Mouse (Mus musculus) MEL (cell line): ENCODE data around the gene Tnfrsf11a.

Experiments used
- BHLHE40 ChIP-seq: IDR thresholded peaks from 2 replicates; pipeline ENCODE4 v1.6.1; 2012; ENCODE audit warnings: low read depth, mild to moderate bottlenecking, inconsistent platforms, low read length, improper control_type of control experiment, borderline replicate concordance
- CHD2 ChIP-seq: IDR thresholded peaks from 2 replicates; pipeline ENCODE4 v1.6.1; 2011; ENCODE audit warnings: low read length, improper control_type of control experiment
- CTCF ChIP-seq, 3 experiments: IDR thresholded peaks in 2 of 3; conservative IDR thresholded peaks in 1 of 3; 2 replicates each; pipeline ENCODE4 v1.5.1; 2011 to 2012; ENCODE audit warnings: low read length in 3 of 3, low read depth in 2 of 3, mild to moderate bottlenecking in 2 of 3, improper control_type of control experiment in 1 of 3, inconsistent platforms in 1 of 3, mixed read lengths in 1 of 3, moderate library complexity in 1 of 3; ENCODE audit not compliant: control insufficient read depth in 1 of 3, insufficient read depth in 1 of 3, poor library complexity in 1 of 3, severe bottlenecking in 1 of 3
- E2F4 ChIP-seq: IDR thresholded peaks from 2 replicates; pipeline ENCODE4 v1.6.1; 2011; ENCODE audit warnings: low read depth, low read length, improper control_type of control experiment, borderline replicate concordance
- HCFC1 ChIP-seq: IDR thresholded peaks from 2 replicates; pipeline ENCODE4 v1.6.1; 2012; ENCODE audit warnings: low read depth, mild to moderate bottlenecking, inconsistent platforms, low read length, improper control_type of control experiment, moderate library complexity
- KAT2A ChIP-seq: conservative IDR thresholded peaks from 2 replicates; pipeline ENCODE4 v1.6.1; 2012; ENCODE audit warnings: low read depth, low read length, improper control_type of control experiment, inconsistent platforms
- MAX ChIP-seq: IDR thresholded peaks from 2 replicates; pipeline ENCODE4 v1.6.1; 2011; ENCODE audit warnings: low read length, improper control_type of control experiment
- MAZ ChIP-seq: IDR thresholded peaks from 2 replicates; pipeline ENCODE4 v1.6.1; 2012; ENCODE audit warnings: low read depth, mild to moderate bottlenecking, inconsistent platforms, low read length, improper control_type of control experiment
- POLR2A ChIP-seq, 2 experiments: IDR thresholded peaks; 2 replicates each; pipeline ENCODE4 v1.6.1; 2011 to 2012; ENCODE audit warnings: low read length in 2 of 2, mild to moderate bottlenecking in 2 of 2, control low read depth in 1 of 2, improper control_type of control experiment in 1 of 2, low read depth in 1 of 2, moderate library complexity in 1 of 2; ENCODE audit not compliant: control insufficient read depth in 1 of 2, insufficient read depth in 1 of 2, poor library complexity in 1 of 2
- POLR2AphosphoS2 ChIP-seq: IDR thresholded peaks from 2 replicates; pipeline ENCODE4 v1.6.1; 2011; ENCODE audit warnings: low read length, improper control_type of control experiment
- POLR2AphosphoS5 ChIP-seq: IDR thresholded peaks from 2 replicates; pipeline ENCODE4 v1.6.1; 2012; ENCODE audit warnings: low read depth, borderline replicate concordance, mild to moderate bottlenecking, inconsistent platforms, low read length, moderate library complexity, mixed read lengths
- UBTF ChIP-seq: IDR thresholded peaks from 2 replicates; pipeline ENCODE4 v1.6.1; 2012; ENCODE audit warnings: low read depth, mild to moderate bottlenecking, inconsistent platforms, low read length, improper control_type of control experiment, moderate library complexity, borderline replicate concordance; ENCODE audit not compliant: insufficient read depth

DNA sequence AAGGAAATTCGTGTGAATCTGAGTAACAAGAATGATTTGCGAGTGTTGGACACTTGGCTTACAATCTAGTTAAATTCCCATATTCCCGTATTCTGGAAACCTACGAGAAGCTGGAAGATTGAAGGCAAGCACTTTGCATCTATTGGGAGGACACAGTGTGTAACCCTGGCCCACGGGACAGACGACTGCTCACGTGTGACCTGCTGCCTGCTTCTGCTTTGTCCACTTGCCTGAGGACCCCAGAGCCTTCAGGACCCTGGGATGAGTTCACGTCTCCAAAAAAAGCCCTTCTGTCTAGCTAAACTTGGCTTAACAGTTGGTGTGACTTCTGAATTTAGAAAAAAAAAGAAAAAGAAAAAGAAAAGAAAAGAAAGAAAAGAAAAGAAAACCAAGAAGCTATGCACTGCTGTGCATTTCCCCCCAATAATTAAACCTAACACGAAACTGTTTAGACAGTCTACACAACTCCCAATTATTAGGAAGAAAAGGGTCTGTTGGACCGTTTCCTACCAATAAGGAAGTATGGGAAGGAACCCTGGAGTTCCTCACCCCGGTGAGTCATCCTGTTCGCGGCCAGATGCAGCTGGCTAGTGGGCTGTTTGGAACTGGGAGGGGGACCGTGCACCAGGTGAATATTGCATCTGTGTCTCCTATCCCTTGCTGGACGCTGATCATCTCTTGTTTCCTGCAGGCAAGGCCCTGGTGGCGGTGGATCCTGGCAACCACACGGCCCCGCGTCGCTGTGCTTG lies 32.6 kb downstream of the Tnfrsf11a start:
- TF ChIP-seq MAX (no peak), POLR2AphosphoS2 (no peak), UBTF (no peak), CTCF (IDR thresholded peaks at IDR 0.05 in 2 of 3, conservative IDR thresholded peaks at IDR 0.05 in 1 of 3; ENCODE audit: control insufficient read depth in 1 of 3, insufficient read depth in 1 of 3, low read depth in 2 of 3, low read length in 3 of 3, poor library complexity in 1 of 3, severe bottlenecking in 1 of 3) (no peak), POLR2A (IDR thresholded peaks at IDR 0.05; ENCODE audit: control insufficient read depth in 1 of 2, insufficient read depth in 1 of 2, low read depth in 1 of 2, low read length in 2 of 2, poor library complexity in 1 of 2) (no peak), BHLHE40 (no peak), HCFC1 (no peak), MAZ (no peak), POLR2AphosphoS5 (no peak), E2F4 (no peak), CHD2 (no peak), KAT2A (no peak)
